Mouse (Mus musculus) myocyte (in vitro differentiated cells): Measurements from ENCODE around the gene Vldlr. TPM values are rescaled to one million over a fixed set of nuclear protein-coding genes. Genes with fewer than 3 reads are reported as not detected.

Experiments
- H3K27me3 ChIP-seq: one replicate; pipeline ENCODE4 v1.6.1; 2011; ENCODE audit not compliant: control insufficient read depth, insufficient read depth, insufficient read length
- H3K36me3 ChIP-seq: one replicate; pipeline ENCODE4 v1.6.1; 2011; ENCODE audit not compliant: control insufficient read depth, insufficient read depth
- H3K4me2 ChIP-seq: one replicate; pipeline ENCODE4 v1.6.1; 2011; ENCODE audit warnings: low read depth, control low read depth
- H3K4me3 ChIP-seq: one replicate; pipeline ENCODE4 v1.5.1; 2011; ENCODE audit warnings: mild to moderate bottlenecking, control low read depth, moderate library complexity
- H3K79me2 ChIP-seq: one replicate; pipeline ENCODE4 v1.6.1; 2011; ENCODE audit not compliant: control insufficient read depth, insufficient read depth
- H3ac ChIP-seq: one replicate; pipeline ENCODE4 v1.6.1; 2011; ENCODE audit not compliant: control insufficient read depth, insufficient read length
- CEBPB ChIP-seq: IDR thresholded peaks from 2 replicates; pipeline ENCODE4 v1.6.1; 2011; ENCODE audit warnings: mild to moderate bottlenecking, moderate library complexity; ENCODE audit not compliant: poor library complexity, insufficient read depth, severe bottlenecking
- E2F4 ChIP-seq: IDR thresholded peaks from one replicate; pipeline ENCODE4 v1.6.1; 2011; ENCODE audit warnings: mild to moderate bottlenecking, control low read depth, moderate library complexity; ENCODE audit not compliant: insufficient read depth
- MAX ChIP-seq: IDR thresholded peaks from one replicate; pipeline ENCODE4 v1.6.1; 2011; ENCODE audit warnings: low read depth, mild to moderate bottlenecking, control low read depth
- MYOD1 ChIP-seq, 3 experiments: IDR thresholded peaks; one replicate each; pipeline ENCODE4 v1.6.1; 2011; ENCODE audit warnings: control low read depth in 2 of 3, low read depth in 2 of 3, mild to moderate bottlenecking in 2 of 3, moderate library complexity in 1 of 3; ENCODE audit not compliant: insufficient read length in 2 of 3, control insufficient read depth in 1 of 3
- MYOG ChIP-seq, 3 experiments: IDR thresholded peaks; one replicate each; pipeline ENCODE4 v1.6.1; 2011; ENCODE audit warnings: control low read depth in 2 of 3, low read depth in 2 of 3, mild to moderate bottlenecking in 2 of 3; ENCODE audit not compliant: insufficient read length in 2 of 3, control insufficient read depth in 1 of 3, insufficient read depth in 1 of 3
- POLR2A ChIP-seq: IDR thresholded peaks from one replicate; pipeline ENCODE4 v1.6.1; 2011; ENCODE audit warnings: low read depth, mild to moderate bottlenecking, control low read depth, moderate library complexity; ENCODE audit not compliant: insufficient read length
- POLR2AphosphoS2 ChIP-seq: IDR thresholded peaks from one replicate; pipeline ENCODE4 v1.6.1; 2011; ENCODE audit warnings: low read depth, control low read depth; ENCODE audit not compliant: insufficient read length
- REST ChIP-seq: IDR thresholded peaks from one replicate; pipeline ENCODE4 v1.6.1; 2011; ENCODE audit warnings: mild to moderate bottlenecking, control low read depth, moderate library complexity; ENCODE audit not compliant: insufficient read depth, insufficient read length
- SRF ChIP-seq: IDR thresholded peaks from one replicate; pipeline ENCODE4 v1.6.1; 2011; ENCODE audit warnings: low read depth; ENCODE audit not compliant: control insufficient read depth, insufficient read length
- TCF12 ChIP-seq: IDR thresholded peaks from one replicate; pipeline ENCODE4 v1.6.1; 2011; ENCODE audit warnings: mild to moderate bottlenecking, control low read depth; ENCODE audit not compliant: poor library complexity, insufficient read depth, severe bottlenecking
- TCF3 ChIP-seq: IDR thresholded peaks from one replicate; pipeline ENCODE4 v1.6.1; 2011; ENCODE audit warnings: low read depth, control low read depth; ENCODE audit not compliant: insufficient read length
- USF1 ChIP-seq: IDR thresholded peaks from one replicate; pipeline ENCODE4 v1.6.1; 2011; ENCODE audit warnings: low read depth, mild to moderate bottlenecking, control low read depth, moderate library complexity
- polyA plus RNA-seq: library from polyadenylated mRNA; unstranded; fragments of >200 nt; fragmentation: generic; extraction: Trizol; gene quantifications from one replicate; pipeline ENCODE4 v1.2.1, GENCODE M21; 2012; ENCODE audit warnings: missing spikeins

Gene Vldlr
- polyA plus RNA-seq, 1 experiment: 6.9 TPM

- no peak overlapping the region for H3K4me3 ChIP-seq
- no peak overlapping the region for H3ac ChIP-seq
- H3K27me3 ChIP-seq: no peaks in the 10 kb centered on the region
- no peaks in the 10 kb centered on the region for H3K36me3 ChIP-seq
- TF ChIP-seq USF1 (no peak), SRF (no peak), TCF12 (no peak), MYOD1 (IDR thresholded peaks at IDR 0.05; ENCODE audit: control insufficient read depth in 1 of 3, insufficient read length in 2 of 3, low read depth in 2 of 3) (no peak), CEBPB (no peak), TCF3 (no peak)
- no peaks in the 10 kb centered on the region for H3K79me2 ChIP-seq
- H3K4me2 ChIP-seq: no peak overlapping the region
Measured at GRCm38 (mm10) chr19:27243527-27243926, 27.2 kb downstream of the Vldlr start.

- H3ac ChIP-seq: no peak overlapping the region
- no peak for TF ChIP-seq MAX
- no peak for TF ChIP-seq TCF3
- TF ChIP-seq USF1: no peak
- no peak for TF ChIP-seq SRF
- TF ChIP-seq TCF12: no peak
- TF ChIP-seq MYOG (IDR thresholded peaks at IDR 0.05; ENCODE audit: control insufficient read depth in 1 of 3, insufficient read depth in 1 of 3, insufficient read length in 2 of 3, low read depth in 2 of 3): no peak
- TF ChIP-seq MYOD1 (IDR thresholded peaks at IDR 0.05; ENCODE audit: control insufficient read depth in 1 of 3, insufficient read length in 2 of 3, low read depth in 2 of 3): no peak
- no peak for TF ChIP-seq POLR2A
- no peak for TF ChIP-seq CEBPB
- no peak for TF ChIP-seq POLR2AphosphoS2
- TF ChIP-seq E2F4: no peak
- TF ChIP-seq REST: no peak
- H3K4me3 ChIP-seq: no peak overlapping the region
- no peak overlapping the region for H3K4me2 ChIP-seq
- H3K36me3 ChIP-seq: no peaks in the 10 kb centered on the region
- H3K27me3 ChIP-seq: no peaks in the 10 kb centered on the region
- no peaks in the 10 kb centered on the region for H3K79me2 ChIP-seq
Measured at GRCm38 (mm10) chr19:27254756-27255155, 38.5 kb downstream of the Vldlr start.

GRCm38 (mm10) chr19:27255678-27256077 lies 39.4 kb downstream of the Vldlr start:
- H3K4me3 ChIP-seq: no peak overlapping the region
- no peaks in the 10 kb centered on the region for H3K27me3 ChIP-seq
- TF ChIP-seq TCF12 (no peak), POLR2AphosphoS2 (no peak), SRF (no peak), USF1 (no peak), REST (no peak), MAX (no peak), MYOG (IDR thresholded peaks at IDR 0.05; ENCODE audit: control insufficient read depth in 1 of 3, insufficient read depth in 1 of 3, insufficient read length in 2 of 3, low read depth in 2 of 3) (no peak), E2F4 (no peak), CEBPB (no peak), TCF3 (no peak)
- no peaks in the 10 kb centered on the region for H3K36me3 ChIP-seq
- no peak overlapping the region for H3K4me2 ChIP-seq
- H3K79me2 ChIP-seq: no peaks in the 10 kb centered on the region
- no peak overlapping the region for H3ac ChIP-seq

- H3K4me3 ChIP-seq: no peak overlapping the region
- H3K79me2 ChIP-seq: no peaks in the 10 kb centered on the region
- peak in 1 of 3 experiments; percentile 47 for TF ChIP-seq MYOG (IDR thresholded peaks at IDR 0.05; ENCODE audit: control insufficient read depth in 1 of 3, insufficient read depth in 1 of 3, insufficient read length in 2 of 3, low read depth in 2 of 3)
- no peak for TF ChIP-seq MYOD1 (IDR thresholded peaks at IDR 0.05; ENCODE audit: control insufficient read depth in 1 of 3, insufficient read length in 2 of 3, low read depth in 2 of 3)
- peak; percentile 53 for TF ChIP-seq TCF12
- TF ChIP-seq E2F4: no peak
- H3ac ChIP-seq: no peak overlapping the region
- H3K27me3 ChIP-seq: no peaks in the 10 kb centered on the region
- peak overlapping the region; percentile 52 for H3K4me2 ChIP-seq
- H3K36me3 ChIP-seq: no peaks in the 10 kb centered on the region
Measured at GRCm38 (mm10) chr19:27260102-27260501, 43.8 kb downstream of the Vldlr start.

DNA sequence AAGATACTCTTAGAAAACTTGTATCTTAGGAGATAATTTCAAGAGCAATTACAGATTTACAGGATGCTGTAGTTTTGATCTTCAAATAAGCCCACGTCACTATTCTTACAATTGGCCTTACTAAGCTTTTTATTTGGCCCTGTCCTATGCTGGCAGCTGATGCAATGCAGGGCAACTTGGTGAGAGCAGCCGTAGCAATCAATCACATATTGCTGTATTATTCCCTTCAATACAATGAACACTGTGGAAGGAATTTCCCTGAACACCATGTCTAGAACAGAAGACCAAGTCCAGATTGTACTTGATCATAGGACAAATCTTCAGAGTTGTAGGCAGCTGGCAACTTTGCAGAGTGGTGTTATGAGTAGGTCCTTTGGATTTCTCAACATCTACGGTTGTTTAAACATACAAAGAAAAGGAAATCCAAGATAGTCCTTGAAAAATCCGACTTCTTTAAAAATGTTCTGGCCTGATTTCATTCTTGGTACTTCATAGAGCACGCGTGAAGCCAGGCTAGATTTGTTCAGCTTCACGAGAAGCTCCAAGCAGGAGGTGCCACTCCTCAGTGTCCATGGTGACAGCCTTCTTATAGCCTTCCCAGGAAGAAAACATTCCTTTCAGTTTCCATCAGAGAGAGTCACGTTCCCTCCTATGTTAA lies 44.5 kb downstream of the Vldlr start:
- Histone ChIP-seq H3K4me3 (no peak overlapping the region), H3K27me3 (no peaks in the 10 kb centered on the region)

More for the DNA sequence above, 44.5 kb downstream of the Vldlr start:
- no peaks in the 10 kb centered on the region for H3K79me2 ChIP-seq
- H3K4me2 ChIP-seq: peak overlapping the region; percentile 52
- no peaks in the 10 kb centered on the region for H3K36me3 ChIP-seq
- H3ac ChIP-seq: no peak overlapping the region
- TF ChIP-seq MYOG (IDR thresholded peaks at IDR 0.05; ENCODE audit: control insufficient read depth in 1 of 3, insufficient read depth in 1 of 3, insufficient read length in 2 of 3, low read depth in 2 of 3) (no peak), MYOD1 (IDR thresholded peaks at IDR 0.05; ENCODE audit: control insufficient read depth in 1 of 3, insufficient read length in 2 of 3, low read depth in 2 of 3) (peak in 2 of 3 experiments; percentile 30 to 57), USF1 (no peak), CEBPB (peak; percentile 99), E2F4 (no peak), TCF12 (peak; percentile 29)
